Mouse (Mus musculus) C2C12 (cell line): ENCODE measurements around the gene Sin3b. TPM values are rescaled to one million over a fixed set of nuclear protein-coding genes. Genes with fewer than 3 reads are reported as not detected.

Experiments used
- H3K27me3 ChIP-seq: one replicate; pipeline ENCODE4 v1.6.1; 2011; ENCODE audit not compliant: control insufficient read depth, insufficient read depth, insufficient read length
- H3K36me3 ChIP-seq: one replicate; pipeline ENCODE4 v1.6.1; 2011; ENCODE audit not compliant: control insufficient read depth, insufficient read depth
- H3K4me3 ChIP-seq: one replicate; pipeline ENCODE4 v1.5.1; 2011; ENCODE audit warnings: mild to moderate bottlenecking, control low read depth; ENCODE audit not compliant: poor library complexity, insufficient read depth, severe bottlenecking
- H3K79me2 ChIP-seq: one replicate; pipeline ENCODE4 v1.6.1; 2011; ENCODE audit not compliant: control insufficient read depth, insufficient read depth
- H3K79me3 ChIP-seq: one replicate; pipeline ENCODE4 v1.6.1; 2011; ENCODE audit warnings: low read depth, control low read depth
- H3ac ChIP-seq: one replicate; pipeline ENCODE3; 2011; ENCODE audit warnings: low read depth; ENCODE audit not compliant: control insufficient read depth, insufficient read length
- CEBPB ChIP-seq: IDR thresholded peaks from one replicate; pipeline ENCODE4 v1.6.1; 2011; ENCODE audit warnings: low read depth, mild to moderate bottlenecking, control low read depth, moderate library complexity
- CTCF ChIP-seq: IDR thresholded peaks from one replicate; pipeline ENCODE4 v1.5.1; 2011; ENCODE audit not compliant: control insufficient read depth, insufficient read depth, insufficient read length
- FOSL1 ChIP-seq: IDR thresholded peaks from one replicate; pipeline ENCODE4 v1.8.0; 2011; ENCODE audit warnings: mild to moderate bottlenecking, low read length; ENCODE audit not compliant: poor library complexity, insufficient read depth, severe bottlenecking
- MAX ChIP-seq: IDR thresholded peaks from one replicate; pipeline ENCODE4 v1.6.1; 2011; ENCODE audit warnings: mild to moderate bottlenecking, control low read depth
- MYOD1 ChIP-seq: IDR thresholded peaks from one replicate; pipeline ENCODE4 v1.6.1; 2011; ENCODE audit warnings: low read depth; ENCODE audit not compliant: control insufficient read depth, insufficient read length
- MYOG ChIP-seq: IDR thresholded peaks from one replicate; pipeline ENCODE4 v1.6.1; 2011; ENCODE audit not compliant: control insufficient read depth, insufficient read length; ENCODE audit errors: extremely low read depth
- USF1 ChIP-seq: IDR thresholded peaks from one replicate; pipeline ENCODE4 v1.6.1; 2011; ENCODE audit warnings: low read depth, mild to moderate bottlenecking, control low read depth, moderate library complexity
- polyA plus RNA-seq: library from polyadenylated mRNA; unstranded; fragments of >200 nt; fragmentation: generic; extraction: Trizol; gene quantifications from one replicate; pipeline ENCODE4 v1.2.1, GENCODE M21; 2012; ENCODE audit warnings: missing spikeins

The Sin3b gene
- polyA plus RNA-seq, 1 experiment = 140 TPM

DNA sequence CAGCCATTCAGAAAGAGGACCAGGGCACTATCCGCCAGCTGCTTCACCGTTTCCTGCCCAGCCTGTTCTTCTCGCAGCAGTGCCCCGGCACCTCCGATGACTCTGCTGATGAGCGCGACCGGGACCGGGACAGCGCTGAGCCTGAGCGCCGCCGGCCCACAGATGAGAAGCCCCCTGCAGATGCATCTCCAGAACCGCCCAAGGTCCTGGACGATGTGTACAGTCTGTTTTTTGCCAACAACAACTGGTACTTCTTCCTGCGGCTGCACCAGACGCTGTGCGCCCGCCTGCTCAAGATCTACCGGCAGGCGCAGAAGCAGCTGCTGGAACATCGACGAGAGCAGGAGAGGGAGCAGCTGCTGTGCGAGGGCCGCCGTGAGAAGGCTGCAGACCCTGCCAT is 26.8 kb downstream of the Sin3b start:
- no peak for TF ChIP-seq MYOG
- TF ChIP-seq CTCF = no peak
- TF ChIP-seq CEBPB = no peak
- no peak for TF ChIP-seq MYOD1
- no peak for TF ChIP-seq FOSL1
- TF ChIP-seq USF1 = no peak
- TF ChIP-seq MAX = no peak
- H3K79me3 ChIP-seq = no peaks in the 10 kb centered on the region
- peaks cover 76% of the 10 kb centered on the region for H3K36me3 ChIP-seq
- H3ac ChIP-seq = no peak overlapping the region
- no peaks in the 10 kb centered on the region for H3K27me3 ChIP-seq
- H3K4me3 ChIP-seq = no peak overlapping the region
- no peaks in the 10 kb centered on the region for H3K79me2 ChIP-seq

GRCm38 (mm10) chr8:72750266-72750665 is 27.2 kb downstream of the Sin3b start:
- Histone ChIP-seq H3ac (no peak overlapping the region), H3K36me3 (peaks cover 73% of the 10 kb centered on the region), H3K27me3 (no peaks in the 10 kb centered on the region), H3K79me3 (no peaks in the 10 kb centered on the region), H3K79me2 (no peaks in the 10 kb centered on the region), H3K4me3 (no peak overlapping the region)
- no peak for TF ChIP-seq FOSL1
- TF ChIP-seq CEBPB = no peak
- TF ChIP-seq MAX = no peak
- no peak for TF ChIP-seq MYOG

DNA sequence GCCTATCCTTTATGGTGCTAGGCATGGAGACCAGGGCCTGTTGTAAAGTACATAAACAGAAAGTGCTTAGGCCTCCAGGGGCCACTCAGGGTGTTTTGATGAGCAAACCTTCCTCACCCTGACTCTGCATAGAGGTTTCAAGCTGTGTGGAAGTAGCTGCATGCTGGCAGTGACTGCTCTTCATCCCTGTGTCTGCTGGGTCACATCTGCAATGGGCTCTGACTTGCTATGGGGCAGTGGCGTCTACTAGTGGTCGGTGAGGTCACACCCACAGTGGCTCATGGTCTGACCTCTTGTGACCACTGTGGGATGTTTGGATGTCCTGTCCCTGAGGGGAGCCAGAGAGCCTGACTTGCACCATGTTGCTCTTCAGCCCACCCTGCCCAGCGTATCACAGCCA is 28.0 kb downstream of the Sin3b start:
- Histone ChIP-seq H3K79me3 (no peaks in the 10 kb centered on the region), H3K27me3 (no peaks in the 10 kb centered on the region), H3ac (no peak overlapping the region), H3K4me3 (no peak overlapping the region), H3K36me3 (peaks cover 74% of the 10 kb centered on the region), H3K79me2 (no peaks in the 10 kb centered on the region)
- TF ChIP-seq MAX = no peak
- TF ChIP-seq MYOD1 = no peak
- TF ChIP-seq CTCF = no peak
- no peak for TF ChIP-seq FOSL1
- no peak for TF ChIP-seq CEBPB
- TF ChIP-seq USF1 = no peak
- no peak for TF ChIP-seq MYOG

GRCm38 (mm10) chr8:72752289-72752688 is 29.2 kb downstream of the Sin3b start:
- TF ChIP-seq FOSL1 (no peak), MAX (no peak), MYOG (no peak), MYOD1 (no peak), CTCF (no peak), CEBPB (no peak), USF1 (no peak)

GRCm38 (mm10) chr8:72753165-72753564 is 30.1 kb downstream of the Sin3b start:
- H3K4me3 ChIP-seq = no peak overlapping the region
- H3K27me3 ChIP-seq = no peaks in the 10 kb centered on the region
- no peaks in the 10 kb centered on the region for H3K79me3 ChIP-seq
- TF ChIP-seq CTCF = no peak
- TF ChIP-seq CEBPB = no peak
- TF ChIP-seq USF1 = no peak
- H3K36me3 ChIP-seq = peaks cover 70% of the 10 kb centered on the region
- no peaks in the 10 kb centered on the region for H3K79me2 ChIP-seq
- H3ac ChIP-seq = no peak overlapping the region

More at GRCm38 (mm10) chr8:72752289-72752688, 29.2 kb downstream of the Sin3b start:
- Histone ChIP-seq H3K27me3 (no peaks in the 10 kb centered on the region), H3K79me2 (no peaks in the 10 kb centered on the region), H3K79me3 (no peaks in the 10 kb centered on the region), H3K4me3 (no peak overlapping the region), H3ac (no peak overlapping the region), H3K36me3 (peaks cover 70% of the 10 kb centered on the region)

DNA sequence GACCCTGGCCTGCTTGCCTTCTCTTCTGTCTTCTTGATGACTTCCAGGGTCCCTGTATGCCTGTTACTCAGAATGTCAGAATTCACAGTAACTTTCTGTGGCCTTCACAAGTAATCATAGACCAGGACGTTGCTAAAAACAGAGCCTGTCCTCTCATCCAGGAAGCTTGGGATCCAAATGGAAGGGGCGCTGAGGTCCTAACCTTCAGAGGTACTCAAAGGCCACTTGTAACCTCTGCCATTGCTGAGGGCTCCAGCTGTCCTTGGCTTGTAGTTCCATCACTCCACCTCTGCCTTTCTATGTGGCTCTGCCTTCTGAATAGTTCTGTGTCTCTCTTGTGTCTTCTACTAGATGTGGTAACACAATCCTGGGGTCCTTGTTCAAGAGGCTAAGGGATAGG is 30.7 kb downstream of the Sin3b start:
- no peaks in the 10 kb centered on the region for H3K27me3 ChIP-seq
- no peaks in the 10 kb centered on the region for H3K79me2 ChIP-seq
- peaks cover 65% of the 10 kb centered on the region for H3K36me3 ChIP-seq
- H3ac ChIP-seq = no peak overlapping the region
- no peak for TF ChIP-seq CTCF
- no peak for TF ChIP-seq USF1
- TF ChIP-seq MYOG = no peak
- no peak for TF ChIP-seq CEBPB
- TF ChIP-seq FOSL1 = no peak
- no peak for TF ChIP-seq MYOD1
- no peak for TF ChIP-seq MAX
- H3K4me3 ChIP-seq = no peak overlapping the region
- H3K79me3 ChIP-seq = no peaks in the 10 kb centered on the region

DNA sequence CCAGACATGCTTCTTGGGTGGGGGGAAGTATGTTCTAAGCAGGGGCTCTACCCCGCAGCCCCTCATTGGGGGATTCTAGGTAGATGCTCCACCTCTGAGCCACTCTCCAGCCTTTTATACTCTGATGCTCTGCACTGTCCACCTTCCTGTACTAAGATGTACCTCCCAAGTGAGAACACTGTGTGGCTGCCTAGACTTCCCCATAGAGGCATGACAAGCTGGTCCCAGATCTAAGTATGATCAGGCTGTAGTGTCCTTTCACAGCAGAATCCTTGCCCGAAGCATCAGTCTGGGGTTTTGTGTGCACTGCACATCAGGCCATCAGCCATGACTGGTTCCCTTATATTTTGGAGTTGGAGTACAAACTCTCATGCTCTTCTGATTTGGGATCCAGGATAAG is 32.9 kb downstream of the Sin3b start:
- Histone ChIP-seq H3ac (no peak overlapping the region), H3K79me3 (no peaks in the 10 kb centered on the region), H3K27me3 (no peaks in the 10 kb centered on the region), H3K79me2 (no peaks in the 10 kb centered on the region), H3K4me3 (no peak overlapping the region), H3K36me3 (peaks cover 43% of the 10 kb centered on the region)
- TF ChIP-seq MAX (no peak), FOSL1 (no peak), CEBPB (no peak)
